Mouse (Mus musculus) megakaryocyte, adult 5-6 weeks (primary cell): ENCODE measurements around the gene Zfp110. TPM values are rescaled to one million over a fixed set of nuclear protein-coding genes. Genes with fewer than 3 reads are reported as not detected.

Experiments
- ATAC-seq: 2 replicates; pipeline ENCODE4 v1.8.0; 2016; ENCODE audit warnings: mild to moderate bottlenecking, inconsistent platforms; ENCODE audit not compliant: poor library complexity, severe bottlenecking
- total RNA-seq, 2 experiments: library from RNA; stranded (forward) in 1 of 2; stranded (reverse) in 1 of 2; fragments of 153-499, 151-499 nt in 1 of 2; fragments of 221-1000, 200-1000 nt in 1 of 2; gene quantifications; 2 replicates each; pipeline versions ENCODE4 v1.2.3 to v1.2.4; 2015 to 2017

Gene Zfp110
- total RNA-seq, 2 experiments from 2014 or later: 25.9 to 33.6 TPM

DNA sequence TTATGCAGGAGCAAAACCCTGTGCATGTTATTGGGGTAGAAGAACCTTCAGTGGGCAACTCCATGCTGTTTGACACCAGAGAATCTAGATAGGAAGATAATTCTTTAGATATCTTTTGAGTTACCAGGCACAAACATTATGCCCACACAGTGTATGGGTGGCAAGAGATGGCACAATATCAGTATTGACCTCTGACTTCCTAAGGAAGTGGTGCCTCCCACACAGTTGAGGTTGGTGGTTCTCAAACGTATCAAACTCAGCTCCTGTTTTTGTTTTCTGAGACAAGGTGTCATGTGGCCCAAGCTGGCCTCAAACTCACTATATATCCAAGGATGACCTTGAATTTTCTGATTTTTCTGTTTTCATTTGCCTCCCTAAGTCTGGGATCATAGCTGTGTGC lies 56.8 kb downstream of the Zfp110 start:
- ATAC-seq: peak; percentile 53

DNA sequence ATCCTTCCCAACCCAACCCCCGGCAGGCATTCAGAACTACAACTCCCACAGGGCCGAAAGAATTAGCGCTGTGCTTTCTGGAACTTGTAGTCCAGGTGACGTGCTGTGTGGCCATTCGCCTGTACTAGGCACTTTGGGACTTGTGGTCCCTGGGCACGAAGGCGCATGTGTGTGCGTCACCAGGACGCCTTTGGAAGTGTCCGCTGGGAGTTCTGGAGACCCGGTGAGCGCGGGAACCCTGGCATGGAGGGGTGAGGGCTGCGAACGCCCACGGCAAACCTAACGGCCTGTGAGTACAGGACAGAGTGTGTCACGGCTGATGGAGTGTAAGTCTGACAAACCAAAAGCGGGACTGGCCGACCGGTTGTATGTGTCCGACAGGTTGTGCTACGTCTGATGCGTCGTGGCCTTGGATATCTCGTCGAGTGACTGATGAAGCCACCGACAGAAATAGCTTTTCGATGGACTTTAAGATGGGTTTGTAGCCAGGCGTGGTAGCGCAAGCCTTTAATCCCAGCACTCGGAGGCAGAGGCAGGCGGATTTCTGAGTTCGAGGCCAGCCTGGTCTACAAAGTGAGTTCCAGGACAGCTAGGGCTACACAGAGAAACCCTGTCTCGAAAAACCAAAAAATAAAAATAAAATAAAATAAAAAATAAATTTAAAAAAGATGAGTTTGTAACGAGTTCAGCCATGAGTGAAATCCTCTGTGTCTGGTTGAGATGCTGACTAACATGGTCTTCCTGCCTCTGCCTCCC lies 63.3 kb downstream of the Zfp110 start, which contains the start of gene Zscan22:
TSS of gene Zscan22 (plus strand) at position 161 of the 756 bp plus-strand sequence.
- peak; percentile 100 for ATAC-seq

Other genes starting within 250 kb of the Zfp110 start
- 0.04 TPM in 1 of 2 replicates, not detected in the other for gene Vmn2r53, start 226.0 kb upstream of the Zfp110 start, total RNA-seq (2015)
- not detected in 2 replicates for gene Vmn2r53, start 226.0 kb upstream of the Zfp110 start, total RNA-seq (2017)
- gene Vmn2r54, start 194.4 kb upstream of the Zfp110 start, total RNA-seq (2015): not detected in 2 replicates
- not detected in 2 replicates for gene Vmn2r54, start 194.4 kb upstream of the Zfp110 start, total RNA-seq (2017)
- not detected in 2 replicates for gene Vmn2r55, start 149.8 kb upstream of the Zfp110 start, total RNA-seq (2015)
- not detected in 2 replicates for gene Vmn2r55, start 149.8 kb upstream of the Zfp110 start, total RNA-seq (2017)
- gene Vmn2r56, start 99.8 kb upstream of the Zfp110 start, total RNA-seq (2015): not detected in 2 replicates
- gene Vmn2r56, start 99.8 kb upstream of the Zfp110 start, total RNA-seq (2017): not detected in 2 replicates
- 0.27 TPM in 1 of 2 replicates, not detected in the other for gene Zscan18, start 31.1 kb upstream of the Zfp110 start, total RNA-seq (2015)
- gene Zscan18, start 31.1 kb upstream of the Zfp110 start, total RNA-seq (2017): 0.04 and 0.12 TPM in 2 replicates
- 5.8 and 6.5 TPM in 2 replicates for gene Zfp329, start 15.9 kb upstream of the Zfp110 start, total RNA-seq (2015)
- gene Zfp329, start 15.9 kb upstream of the Zfp110 start, total RNA-seq (2017): 8.6 and 9.3 TPM in 2 replicates
- gene Zfp128, start 46.4 kb downstream of the Zfp110 start, total RNA-seq (2015): 3.5 and 4.8 TPM in 2 replicates
- gene Zfp128, start 46.4 kb downstream of the Zfp110 start, total RNA-seq (2017): 3.6 and 5.2 TPM in 2 replicates
- gene Zscan22, start 63.1 kb downstream of the Zfp110 start, total RNA-seq (2015): 6.6 and 7.5 TPM in 2 replicates
- gene Zscan22, start 63.1 kb downstream of the Zfp110 start, total RNA-seq (2017): 3.1 and 3.3 TPM in 2 replicates
- 1,879 and 1,910 TPM in 2 replicates for gene Rps5, start 87.5 kb downstream of the Zfp110 start, total RNA-seq (2015)
- gene Rps5, start 87.5 kb downstream of the Zfp110 start, total RNA-seq (2017): 1,118 and 1,375 TPM in 2 replicates
- 0.07 and 0.14 TPM in 2 replicates for gene Rnf225, start 92.7 kb downstream of the Zfp110 start, total RNA-seq (2015)
- gene Rnf225, start 92.7 kb downstream of the Zfp110 start, total RNA-seq (2017): 0.04 and 0.15 TPM in 2 replicates
- gene Zfp324, start 131.1 kb downstream of the Zfp110 start, total RNA-seq (2015): 2.3 and 2.4 TPM in 2 replicates
- 4.7 and 5.1 TPM in 2 replicates for gene Zfp324, start 131.1 kb downstream of the Zfp110 start, total RNA-seq (2017)
- gene Zfp446, start 143.1 kb downstream of the Zfp110 start, total RNA-seq (2015): 1.7 and 1.8 TPM in 2 replicates
- gene Zfp446, start 143.1 kb downstream of the Zfp110 start, total RNA-seq (2017): 0.92 and 2.2 TPM in 2 replicates
- gene Slc27a5, start 163.4 kb downstream of the Zfp110 start, total RNA-seq (2015): not detected in 2 replicates
- gene Slc27a5, start 163.4 kb downstream of the Zfp110 start, total RNA-seq (2017): not detected in 2 replicates
- gene Trim28, start 164.4 kb downstream of the Zfp110 start, total RNA-seq (2015): 137 and 186 TPM in 2 replicates
- 207 and 222 TPM in 2 replicates for gene Trim28, start 164.4 kb downstream of the Zfp110 start, total RNA-seq (2017)
- gene Zbtb45, start 175.3 kb downstream of the Zfp110 start, total RNA-seq (2015): 7.4 and 11.0 TPM in 2 replicates
- 6.6 and 9.5 TPM in 2 replicates for gene Zbtb45, start 175.3 kb downstream of the Zfp110 start, total RNA-seq (2017)
- gene Chmp2a, start 200.0 kb downstream of the Zfp110 start, total RNA-seq (2015): 239 and 269 TPM in 2 replicates
- gene Chmp2a, start 200.0 kb downstream of the Zfp110 start, total RNA-seq (2017): 272 and 348 TPM in 2 replicates
- gene Ube2m, start 203.5 kb downstream of the Zfp110 start, total RNA-seq (2015): 92.1 and 97.9 TPM in 2 replicates
- gene Ube2m, start 203.5 kb downstream of the Zfp110 start, total RNA-seq (2017): 86.1 and 101 TPM in 2 replicates
- gene Mzf1, start 220.0 kb downstream of the Zfp110 start, total RNA-seq (2015): 0.16 and 0.52 TPM in 2 replicates
- gene Mzf1, start 220.0 kb downstream of the Zfp110 start, total RNA-seq (2017): 0.29 and 0.45 TPM in 2 replicates